Mouse (Mus musculus) spleen, embryonic (tissue): Measurements from ENCODE around the gene Trim25.

Experiments
- CTCF ChIA-PET: fragments of 350-600 bp; sonication (Branson Sonifier 250); formaldehyde crosslinking; loops from one replicate; lab custom pipeline; 2022; lab: Charles Lee

The Trim25 gene

DNA sequence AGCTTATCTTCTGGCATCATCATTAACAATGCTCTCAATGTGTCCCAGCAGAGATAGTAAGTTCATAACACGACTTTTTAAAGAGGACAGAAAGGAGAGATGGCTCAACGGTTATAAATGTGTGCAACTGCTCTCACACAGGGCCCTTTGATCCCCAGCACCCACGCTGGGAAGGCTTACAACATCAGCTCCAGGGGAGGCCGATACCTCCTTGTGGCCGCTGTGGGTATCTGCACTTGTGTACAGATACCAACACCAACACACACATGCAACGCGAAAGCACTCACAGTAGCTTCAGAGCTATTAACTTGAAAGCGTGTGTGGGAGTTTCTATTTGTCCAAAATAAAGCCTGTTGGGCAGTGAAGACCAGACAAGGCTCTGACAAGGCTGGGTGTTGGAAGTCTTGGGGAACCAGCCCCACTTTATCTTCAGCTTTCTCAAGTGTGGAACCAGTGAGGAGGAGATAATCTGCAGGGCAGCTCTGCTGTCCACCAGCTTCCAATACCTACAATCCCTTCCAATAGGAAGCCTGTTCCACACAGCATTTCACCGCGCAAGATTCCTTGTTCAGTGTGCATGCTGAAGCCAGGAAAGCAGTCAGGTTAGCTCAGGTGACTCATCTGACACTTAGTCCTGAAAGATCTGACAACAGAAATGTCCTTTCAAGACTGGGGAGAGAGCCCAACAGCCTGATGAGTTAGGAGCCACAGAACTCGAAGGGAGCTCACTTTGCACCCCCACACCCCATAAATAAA, 59.5 kb downstream of the Trim25 start:
- CTCF ChIA-PET, result interaction anchor here (1.3 to 1.5 kb wide), 2 partner anchors 13 to 61 kb away, joined by 3 to 4 read pairs; no protein-coding TSS in a partner anchor

DNA sequence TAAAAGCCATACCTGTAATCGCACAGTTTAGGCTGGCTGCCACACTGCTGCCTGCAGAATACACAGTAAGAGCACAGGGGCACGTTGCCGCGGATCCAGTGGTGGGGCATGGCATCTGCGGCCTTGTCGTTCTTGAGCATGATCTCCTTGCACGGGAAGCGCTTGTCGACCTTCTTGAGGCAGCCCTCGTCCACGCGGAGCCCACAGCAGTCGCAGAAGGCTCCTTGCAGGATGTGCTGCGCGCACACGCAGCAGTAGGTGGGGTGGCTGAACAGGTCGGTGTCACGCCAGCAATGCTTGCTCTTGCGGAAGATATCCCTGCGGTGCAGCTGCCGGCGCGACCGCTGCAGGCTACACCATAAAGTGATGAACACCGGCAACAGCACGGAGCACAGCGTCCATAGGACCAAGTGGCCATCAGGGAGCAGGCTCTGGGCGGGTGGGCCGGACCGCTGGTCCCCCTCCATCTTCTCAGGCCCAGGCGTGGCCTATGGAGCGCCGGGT, 60.8 kb downstream of the Trim25 start:
- CTCF ChIA-PET, result interaction anchor here (0.7 to 1.5 kb wide), 2 partner anchors 22 to 62 kb away, joined by 3 to 4 read pairs; no protein-coding TSS in a partner anchor

DNA sequence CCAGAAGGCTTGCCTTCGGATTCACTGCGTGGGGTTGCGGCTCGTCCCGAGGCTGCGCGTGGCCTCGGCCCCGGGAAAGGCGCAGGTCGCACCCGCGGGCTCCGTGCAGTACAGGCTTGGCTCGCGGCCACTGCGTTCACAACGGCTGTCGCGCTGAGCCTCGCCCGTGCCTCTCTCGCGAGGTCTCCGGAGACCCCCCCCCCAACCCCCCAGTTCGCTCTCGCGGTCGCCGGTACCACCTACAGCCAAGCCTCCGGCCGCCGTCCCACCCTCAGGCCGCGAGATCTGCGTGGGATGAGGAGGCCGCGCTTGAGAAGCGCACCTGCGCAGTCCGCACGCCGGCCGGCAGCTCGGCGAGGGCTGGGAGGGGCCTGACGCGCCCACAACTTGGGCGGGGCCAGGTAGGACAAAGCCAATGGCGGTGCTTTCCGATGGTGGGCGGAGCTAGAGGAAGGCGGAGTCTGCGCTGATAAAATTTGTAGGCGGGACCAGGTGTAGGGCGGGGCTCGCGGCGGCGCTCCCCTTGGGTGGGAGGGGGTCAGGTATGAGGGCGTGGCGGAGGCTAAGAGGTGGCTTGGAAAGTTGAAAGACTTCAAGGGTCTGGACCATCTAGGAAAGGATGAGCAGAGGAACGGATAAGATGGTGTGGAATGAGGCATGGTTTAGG, 61.4 kb downstream of the Trim25 start:
- CTCF ChIA-PET, result no interaction called here

DNA sequence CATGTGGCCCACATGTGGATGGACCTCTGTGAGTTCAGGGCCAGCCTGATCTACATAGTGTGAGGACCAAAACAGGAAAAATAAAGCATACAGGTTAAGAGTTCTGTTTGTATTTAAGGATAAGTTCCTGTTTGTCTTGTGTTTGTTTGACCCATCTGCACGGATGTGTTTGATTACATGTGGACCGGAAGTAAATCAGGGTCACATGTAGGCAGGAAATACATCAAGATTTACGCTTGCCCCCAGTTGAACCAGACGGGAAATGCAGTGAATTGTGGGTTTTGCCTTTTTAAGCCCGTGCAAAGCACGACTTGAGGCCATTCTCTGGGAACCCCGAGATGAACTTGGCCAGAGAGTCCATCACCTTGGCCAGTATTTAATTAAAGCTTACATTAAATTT, 62.2 kb downstream of the Trim25 start:
- CTCF ChIA-PET, result no interaction called here

DNA sequence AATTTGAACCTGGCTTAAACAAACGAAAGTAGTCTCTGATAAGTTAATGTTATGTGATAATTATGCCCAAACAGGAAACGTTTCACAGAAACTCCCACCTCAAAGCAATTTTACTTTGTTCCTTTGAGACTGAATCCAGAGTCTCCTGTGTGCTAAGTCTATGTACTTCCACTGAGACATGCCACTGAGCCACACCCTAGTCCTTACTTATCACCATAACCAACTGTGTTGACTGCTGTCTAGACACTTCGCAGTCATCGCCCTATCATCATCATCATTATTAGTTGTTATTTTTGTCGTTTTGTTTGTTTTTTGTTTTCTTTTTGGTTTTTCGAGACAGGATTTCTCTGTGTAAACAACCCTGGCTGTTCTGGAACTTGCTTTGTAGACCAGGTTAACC, 65.1 kb downstream of the Trim25 start:
- CTCF ChIA-PET, result interaction anchor here (1.3 kb wide), 1 partner anchor 71 kb away, joined by 3 read pairs; no protein-coding TSS in a partner anchor

DNA sequence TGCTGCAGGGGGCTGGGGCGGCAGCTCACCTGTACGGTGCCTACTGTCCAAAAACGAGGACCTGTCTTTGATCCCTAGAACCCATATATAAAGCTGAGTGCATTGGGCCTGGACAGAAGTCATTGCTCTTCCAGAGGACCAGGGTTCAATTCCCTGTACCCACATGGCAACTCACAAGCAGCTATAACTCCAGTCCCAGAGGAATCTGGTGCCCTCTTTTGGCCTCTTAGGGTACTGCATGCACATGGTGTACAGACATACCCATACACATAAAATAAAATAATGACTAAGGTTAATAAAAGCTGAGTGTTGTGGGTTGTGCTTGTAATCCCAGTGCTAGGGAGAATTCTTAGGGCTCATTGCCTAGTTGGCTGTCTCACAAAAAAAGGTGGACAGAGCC, 66.1 kb downstream of the Trim25 start:
- CTCF ChIA-PET, result interaction anchor here (0.5 to 1.3 kb wide), 2 partner anchors 20 to 72 kb away, joined by 3 read pairs; no protein-coding TSS in a partner anchor

DNA sequence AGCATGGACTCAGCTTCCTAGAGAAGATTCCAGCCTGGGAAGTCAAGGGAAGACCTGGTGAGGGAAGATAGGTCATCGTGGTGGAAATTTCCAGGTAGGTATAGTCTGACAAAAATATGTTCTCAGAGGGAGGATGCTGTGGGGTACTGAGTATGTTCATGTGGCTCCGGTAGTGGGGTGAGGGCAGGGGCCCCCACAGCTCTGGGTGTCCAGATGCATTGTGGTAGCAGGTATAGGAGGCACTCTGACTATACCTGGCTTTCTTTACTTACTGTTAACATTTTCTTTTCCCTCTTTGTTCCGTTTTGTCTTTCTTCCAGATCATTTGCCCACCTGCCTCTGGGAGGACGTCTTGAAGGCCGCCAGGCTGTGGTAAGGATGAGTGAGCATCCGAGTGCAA, 67.0 kb downstream of the Trim25 start:
- CTCF ChIA-PET, result interaction anchor here (0.7 kb wide), 1 partner anchor 37 kb away, joined by 3 read pairs; no protein-coding TSS in a partner anchor

DNA sequence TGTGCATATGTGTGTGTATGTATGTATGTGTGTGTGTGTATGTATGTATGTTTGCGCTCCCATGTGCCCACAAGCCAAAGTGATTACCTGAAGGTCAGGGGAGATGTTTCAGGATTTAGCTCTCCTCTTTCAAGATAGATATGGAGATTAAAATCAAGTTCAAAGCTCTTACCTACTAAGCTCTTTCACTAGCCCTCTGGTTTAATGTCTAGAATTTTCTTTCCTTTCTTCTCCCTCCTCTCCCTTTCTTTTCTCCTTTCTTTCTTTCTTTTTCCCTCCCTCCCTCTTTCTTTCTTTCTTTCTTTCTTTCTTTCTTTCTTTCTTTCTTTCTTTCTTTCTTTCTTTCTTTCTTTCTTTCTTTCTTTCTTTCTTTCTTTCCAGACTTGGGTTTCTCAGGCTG, 67.6 kb downstream of the Trim25 start, which contains the start of gene Dgke:
Gene Dgke, minus strand, starts transcription at position 101 of the 400 bp plus-strand sequence.
- CTCF ChIA-PET, result interaction anchor here (0.5 to 0.7 kb wide), 2 partner anchors 38 to 77 kb away, joined by 3 to 18 read pairs; no protein-coding TSS in a partner anchor

DNA sequence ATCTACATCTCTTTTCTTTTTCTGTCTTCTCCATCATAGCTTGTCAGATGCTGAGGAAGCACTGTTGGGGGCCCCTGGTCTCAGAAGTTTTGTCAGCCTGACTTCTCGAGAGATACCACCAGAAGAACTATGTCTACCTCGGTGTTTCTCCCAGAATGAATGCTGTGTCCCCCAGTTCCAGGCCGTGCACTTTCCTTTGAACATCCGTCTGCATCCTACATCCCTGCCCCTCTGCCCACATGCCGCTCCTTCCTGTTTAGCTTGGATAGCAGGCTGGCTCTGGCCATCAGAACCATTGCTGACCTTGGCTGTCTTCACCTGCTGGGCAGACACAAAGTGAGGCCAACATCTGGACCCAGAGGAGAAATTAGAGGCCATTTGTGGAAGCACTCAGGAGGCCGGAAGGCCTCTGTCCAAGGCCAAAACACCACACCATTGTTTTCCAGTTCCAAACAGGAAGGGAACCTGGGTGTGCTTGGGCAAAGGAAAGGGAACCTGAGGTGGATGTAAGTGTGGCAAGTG, 68.2 kb downstream of the Trim25 start:
- CTCF ChIA-PET, result interaction anchor here (0.5 to 0.6 kb wide), 2 partner anchors 77 to 78 kb away, joined by 5 to 18 read pairs; no protein-coding TSS in a partner anchor

DNA sequence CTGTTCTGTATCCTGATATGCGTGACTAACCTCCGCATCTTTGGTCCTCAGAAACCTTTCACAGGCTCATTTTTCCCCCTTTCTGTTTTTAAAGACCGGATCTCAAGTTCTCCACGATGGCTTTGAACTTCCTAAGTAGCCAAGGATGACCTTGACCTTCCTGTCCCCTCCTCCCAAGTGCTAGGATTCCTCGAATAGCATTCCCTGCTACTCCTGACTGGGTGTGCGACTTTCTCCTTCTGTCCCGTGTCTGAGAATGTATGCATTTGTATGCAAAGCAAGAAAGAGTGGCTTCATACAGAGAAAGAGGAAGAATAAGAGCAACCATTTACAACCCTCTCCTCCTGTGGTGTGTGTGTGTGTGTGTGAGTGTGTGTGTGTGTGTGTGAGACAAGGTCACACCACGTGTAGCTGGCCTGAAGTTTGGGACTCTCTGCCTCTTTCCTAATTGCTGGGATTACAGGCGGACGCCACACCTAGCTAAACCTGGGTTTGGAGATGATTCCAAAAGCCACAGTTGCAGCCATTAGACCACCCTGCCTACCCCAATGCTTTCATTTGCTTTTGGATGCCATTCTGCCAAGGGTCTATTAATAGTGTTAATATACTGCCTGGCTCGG, 68.8 kb downstream of the Trim25 start:
- CTCF ChIA-PET, result no interaction called here

DNA sequence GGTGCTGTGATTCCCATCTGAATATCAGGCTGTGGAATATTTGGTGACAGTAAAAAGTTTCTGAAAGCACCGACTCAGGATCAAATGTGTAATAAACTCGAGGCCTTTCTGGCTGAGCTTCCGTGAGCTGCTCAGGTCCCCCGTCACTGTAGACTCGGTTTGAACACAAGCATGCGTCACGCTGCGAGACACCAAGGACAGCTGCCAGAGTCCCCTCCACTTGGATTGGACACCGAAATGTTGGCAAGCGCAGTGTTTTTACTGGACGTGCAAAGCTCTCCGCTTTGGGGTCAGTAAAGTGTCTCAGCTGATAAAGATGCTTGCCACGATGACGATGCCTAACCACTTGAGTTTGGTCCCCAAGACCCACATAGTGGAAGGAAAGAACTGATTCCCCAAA, 69.5 kb downstream of the Trim25 start:
- CTCF ChIA-PET, result interaction anchor here (0.8 to 1.6 kb wide), 4 partner anchors 9 to 75 kb away, joined by 3 to 7 read pairs (median 4); no protein-coding TSS in a partner anchor

DNA sequence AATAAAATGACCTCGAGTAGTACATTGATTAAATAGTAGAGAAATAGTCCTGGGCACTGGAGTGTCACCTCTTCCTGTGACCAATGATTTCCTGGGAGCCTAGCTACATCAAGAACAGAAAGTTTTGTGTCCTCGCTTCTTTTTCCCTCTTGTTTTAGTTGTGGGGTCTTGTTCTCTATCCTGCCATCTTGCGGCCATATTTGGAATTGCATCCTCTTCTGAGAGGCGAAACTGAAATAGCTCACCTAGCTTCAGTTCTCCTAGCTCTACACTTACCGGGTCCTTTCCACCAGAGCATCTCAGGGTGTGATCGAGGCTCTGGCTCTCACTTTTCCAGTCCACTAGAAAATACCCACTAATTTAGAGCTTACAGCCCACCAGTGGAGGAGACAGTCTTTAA, 70.1 kb downstream of the Trim25 start:
- CTCF ChIA-PET, result interaction anchor here (0.8 to 1.6 kb wide), 4 partner anchors 9 to 76 kb away, joined by 3 to 7 read pairs (median 4); no protein-coding TSS in a partner anchor
